In the genomic region with DNA sequence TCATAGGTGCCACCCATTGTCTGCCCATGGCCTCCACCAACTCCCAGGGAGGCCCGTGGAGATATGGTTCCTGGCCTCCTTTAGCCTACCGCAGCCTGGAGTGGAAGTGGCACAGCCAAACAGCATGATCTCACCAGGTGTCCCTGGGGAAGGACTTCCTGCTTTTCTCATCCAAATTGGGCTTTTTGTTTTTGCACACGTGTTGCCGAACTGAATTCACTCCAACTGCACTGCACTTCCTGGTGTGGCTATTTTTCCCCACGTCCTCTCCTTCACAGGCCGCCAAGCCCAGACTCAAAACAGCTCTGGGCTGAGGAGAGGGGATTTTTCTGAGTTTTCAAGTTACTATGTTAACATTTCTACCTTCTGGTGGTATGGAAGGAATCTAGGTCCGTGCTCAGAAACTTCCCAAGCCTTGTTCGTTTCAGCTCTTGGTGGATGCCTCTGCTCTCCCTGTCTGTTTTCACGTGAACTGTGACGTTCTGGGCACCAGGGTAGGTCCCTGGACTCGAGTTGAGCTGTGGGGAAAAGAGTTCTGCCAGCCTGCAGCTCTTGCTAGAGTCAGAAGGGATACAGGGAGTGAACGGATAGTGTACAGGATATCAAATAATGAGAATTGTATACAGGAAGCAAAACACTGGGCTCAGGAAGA, we compare ENCODE assay signal across 8 mouse cellular contexts. TPM values are rescaled to one million over a fixed set of nuclear protein-coding genes. Genes with fewer than 3 reads are reported as not detected.
A peak's percentile ranks its signal among the peaks of the same experiment; 100 is the strongest.
DNase-seq lines count a peak whose midpoint lies in the region; ATAC-seq and TF ChIP-seq lines count a peak whose summit lies in the region.

No protein-coding gene starts in this region.

- no peak overlapping the region for H3K4me3 ChIP-seq in spleen, adult 2 months (ENCODE audit: extremely low read depth, insufficient read depth, insufficient read length)
- 0 out of 2 replicates have a peak overlapping the region, but pooled peaks have one; percentile 5 for H3K4me3 ChIP-seq in heart, embryonic 10.5 days
- H3K4me3 ChIP-seq in kidney, embryonic 14.5 days (ENCODE audit: low read length) = no peak overlapping the region
- H3K4me3 ChIP-seq in small intestine, adult 2 months (ENCODE audit: low read depth, low read length) = no peak overlapping the region

- TF ChIP-seq CTCF in spleen, adult 2 months (IDR thresholded peaks at IDR 0.05; ENCODE audit: extremely low read depth, insufficient read depth, insufficient read length, insufficient replicate concordance) = no peak
- no peak for TF ChIP-seq CTCF in small intestine, adult 2 months (IDR thresholded peaks at IDR 0.05; ENCODE audit: extremely low read depth, insufficient read length, insufficient replicate concordance, low read depth, low read length)

- H3K9ac ChIP-seq in kidney, embryonic 14.5 days (ENCODE audit: low read depth, low read length) = no peak overlapping the region

- no peaks in the 10 kb centered on the region for H3K27me3 ChIP-seq in spleen, adult 2 months (ENCODE audit: control insufficient read depth, insufficient read depth, low read length)
- H3K27me3 ChIP-seq in heart, embryonic 10.5 days (ENCODE audit: insufficient read depth, poor library complexity, severe bottlenecking) = no peaks in the 10 kb centered on the region
- no peaks in the 10 kb centered on the region for H3K27me3 ChIP-seq in kidney, embryonic 14.5 days (ENCODE audit: control insufficient read depth, insufficient read depth, low read length)
- no peaks in the 10 kb centered on the region for H3K27me3 ChIP-seq in small intestine, adult 2 months (ENCODE audit: control insufficient read depth, insufficient read depth, low read length)

- DNase-seq in spleen, adult 2 months (ENCODE audit: low read depth in 1 of 2, low spot score in 2 of 2) = no peak
- no peak for DNase-seq in spleen, adult 12 weeks (ENCODE audit: low spot score)
- DNase-seq in heart, embryonic 10.5 days (ENCODE audit: low spot score) = no peak
- DNase-seq in cerebellum, adult 8-10 months = no peak
- no peak for DNase-seq in cerebellum, postnatal 25 days
- DNase-seq in MN1 (ENCODE audit: low spot score) = no peak

- peaks cover 13% of the 10 kb centered on the region for H3K36me3 ChIP-seq in spleen, adult 2 months (ENCODE audit: control insufficient read depth, insufficient read depth, low read length)
- peaks cover 64% of the 10 kb centered on the region; the same call in 1 of the 2 replicates for H3K36me3 ChIP-seq in heart, embryonic 10.5 days
- H3K36me3 ChIP-seq in kidney, embryonic 14.5 days (ENCODE audit: control insufficient read depth, insufficient read depth, low read length) = 0 out of 2 replicates have a peak, but pooled peaks cover 2% of the 10 kb centered on the region
- H3K36me3 ChIP-seq in small intestine, adult 2 months (ENCODE audit: control insufficient read depth, insufficient read depth, low read length) = peaks cover 2% of the 10 kb centered on the region; the same call in 1 of the 2 replicates

- no peak overlapping the region for H3K4me2 ChIP-seq in kidney, embryonic 14.5 days (replicated peaks; ENCODE audit: low read depth, low read length)

- ATAC-seq in kidney, embryonic 14.5 days (ENCODE audit: low FRiP score, low TSS enrichment) = peak; percentile 43; the same call in 1 of the 2 replicates

- H3K9me3 ChIP-seq in heart, embryonic 10.5 days = no peaks in the 10 kb centered on the region
- H3K9me3 ChIP-seq in kidney, embryonic 14.5 days (ENCODE audit: control insufficient read depth, low read length) = no peaks in the 10 kb centered on the region

- WGBS in spleen, adult 2 months = 43% methylated on average over 12 of the region's 12 CpGs
- WGBS in heart, embryonic 10.5 days = 28% methylated on average over 12 of the region's 12 CpGs
- 30% methylated on average over 12 of the region's 12 CpGs for WGBS in kidney, embryonic 14.5 days
- 52% methylated on average over 12 of the region's 12 CpGs for WGBS in small intestine, adult 2 months

- TF ChIP-seq POLR2A in spleen, adult 2 months (IDR thresholded peaks at IDR 0.05; ENCODE audit: low read depth, low read length) = no peak
- TF ChIP-seq POLR2A in small intestine, adult 2 months (IDR thresholded peaks at IDR 0.05; ENCODE audit: low read depth, low read length) = no peak

- peaks cover 25% of the 10 kb centered on the region for H3K4me1 ChIP-seq in spleen, adult 2 months (ENCODE audit: control insufficient read depth, insufficient read depth, insufficient read length)
- peaks cover 80% of the 10 kb centered on the region for H3K4me1 ChIP-seq in heart, embryonic 10.5 days
- H3K4me1 ChIP-seq in kidney, embryonic 14.5 days (ENCODE audit: control insufficient read depth, insufficient read depth, low read length) = peaks cover 49% of the 10 kb centered on the region
- H3K4me1 ChIP-seq in small intestine, adult 2 months (ENCODE audit: control insufficient read depth, insufficient read depth, insufficient read length, low read length) = peaks cover 4% of the 10 kb centered on the region; the same call in 1 of the 2 replicates

- peak overlapping the region; percentile 82 for H3K27ac ChIP-seq in spleen, adult 2 months (ENCODE audit: insufficient read depth, low read length)
- H3K27ac ChIP-seq in heart, embryonic 10.5 days = peak overlapping the region; percentile 91
- H3K27ac ChIP-seq in kidney, embryonic 14.5 days (ENCODE audit: low read depth, low read length) = peak overlapping the region; percentile 74
- H3K27ac ChIP-seq in small intestine, adult 2 months (ENCODE audit: insufficient read depth, low read depth, low read length) = peak overlapping the region; percentile 71

RNA-seq across cellular contexts. Expression of gene Adam19, which starts 13.1 kb away (rescaled TPM):
- polyA plus RNA-seq in spleen, adult 2 months (2012; rRNA removed) = 21.3 and 24.9 TPM in 2 replicates
- polyA plus RNA-seq in heart, embryonic 10.5 days (2016; fragmentation: Nextera tagmentation; extraction: Ambion mirVana) = 24.2 and 32.9 TPM in 2 replicates
- polyA plus RNA-seq in kidney, embryonic 14.5 days (2014; fragmentation: Nextera tagmentation; extraction: Ambion mirVana) = 7.6 and 14.7 TPM in 2 replicates
- 4.4 and 6.8 TPM in 2 replicates for polyA plus RNA-seq in small intestine, adult 2 months (2012; rRNA removed)

RNA-seq across cellular contexts. Expression of gene Gm12166, which starts 16.8 kb away (rescaled TPM):
- 9.4 and 28.6 TPM in 2 replicates for polyA plus RNA-seq in spleen, adult 2 months (2012; rRNA removed)
- 4.3 and 4.5 TPM in 2 replicates for polyA plus RNA-seq in heart, embryonic 10.5 days (2016; fragmentation: Nextera tagmentation; extraction: Ambion mirVana)
- polyA plus RNA-seq in kidney, embryonic 14.5 days (2014; fragmentation: Nextera tagmentation; extraction: Ambion mirVana) = 5.0 and 5.4 TPM in 2 replicates
- polyA plus RNA-seq in small intestine, adult 2 months (2012; rRNA removed) = 12.6 and 25.3 TPM in 2 replicates
